Mouse (Mus musculus): ENCODE results near the gene Foxc2.
A peak's percentile ranks its signal among the peaks of the same experiment; 100 is the strongest.

Foxc2 gene

DNA sequence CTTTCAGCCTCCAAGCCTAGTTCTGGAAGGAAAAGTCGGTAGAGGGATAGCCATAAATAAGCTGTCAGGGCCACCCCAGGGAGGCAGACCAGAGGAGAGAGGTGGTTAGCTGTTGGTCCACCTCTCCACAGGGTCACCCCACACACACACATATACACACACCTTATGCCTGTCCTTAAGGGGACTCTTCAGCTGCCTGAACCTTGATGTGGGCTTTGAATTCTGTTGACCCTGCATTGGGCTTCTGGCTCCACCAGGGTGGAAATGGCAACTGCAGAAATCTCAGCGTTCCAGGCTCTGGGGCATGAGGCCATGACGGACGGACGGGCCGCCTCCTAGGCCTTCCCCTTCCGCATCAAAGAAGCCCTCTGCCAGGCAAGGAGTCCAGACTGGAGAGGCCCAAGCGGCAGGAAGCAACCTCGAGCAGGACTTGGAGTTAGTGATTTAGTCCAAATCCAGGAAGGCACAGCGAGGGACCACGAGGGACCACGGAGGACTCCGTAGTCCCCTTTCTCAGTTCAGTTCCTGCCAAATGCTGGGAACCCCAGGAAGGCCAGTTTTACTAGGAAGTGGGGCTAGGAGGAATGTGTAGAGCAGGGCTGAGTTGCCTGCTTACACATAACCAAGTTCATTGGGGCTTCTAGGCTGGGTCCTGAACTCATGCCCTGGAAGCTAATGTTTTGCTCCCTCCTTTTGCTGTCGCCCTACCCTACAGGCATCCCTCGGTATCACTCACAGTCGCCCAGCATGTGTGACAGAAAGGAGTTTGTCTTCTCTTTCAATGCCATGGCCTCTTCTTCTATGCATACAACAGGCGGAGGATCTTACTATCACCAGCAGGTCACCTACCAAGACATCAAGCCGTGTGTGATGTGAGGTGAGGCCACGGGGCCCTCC lies 29.7 kb upstream of the Foxc2 start:
- DNase-seq (ENCODE audit: low spot score in 2 of 2), result no peak

DNA sequence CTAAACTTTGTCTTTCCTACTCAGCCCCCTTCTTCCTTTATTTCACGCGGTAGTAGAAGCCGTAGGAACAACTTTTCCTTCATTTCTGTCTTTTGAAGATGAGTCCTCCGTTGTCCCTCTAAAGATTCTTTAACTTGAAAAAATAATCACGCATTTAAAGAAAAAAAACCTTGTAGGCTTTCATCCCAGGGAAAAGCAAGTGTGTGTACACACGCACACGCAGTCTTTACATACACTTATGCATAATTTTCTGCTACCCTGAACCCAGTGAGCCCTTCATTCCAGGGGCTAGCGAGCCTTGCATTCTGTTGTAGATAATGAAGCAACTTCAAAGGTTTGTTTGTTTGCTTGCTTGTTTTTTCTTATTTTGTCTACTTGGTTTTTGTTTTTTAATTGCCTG lies 27.7 kb upstream of the Foxc2 start:
- DNase-seq (ENCODE audit: low spot score in 2 of 2), result no peak

- no peak for DNase-seq (ENCODE audit: low spot score in 2 of 2)
Measured at GRCm38 (mm10) chr8:121088871-121089630, 26.9 kb upstream of the Foxc2 start.

DNA sequence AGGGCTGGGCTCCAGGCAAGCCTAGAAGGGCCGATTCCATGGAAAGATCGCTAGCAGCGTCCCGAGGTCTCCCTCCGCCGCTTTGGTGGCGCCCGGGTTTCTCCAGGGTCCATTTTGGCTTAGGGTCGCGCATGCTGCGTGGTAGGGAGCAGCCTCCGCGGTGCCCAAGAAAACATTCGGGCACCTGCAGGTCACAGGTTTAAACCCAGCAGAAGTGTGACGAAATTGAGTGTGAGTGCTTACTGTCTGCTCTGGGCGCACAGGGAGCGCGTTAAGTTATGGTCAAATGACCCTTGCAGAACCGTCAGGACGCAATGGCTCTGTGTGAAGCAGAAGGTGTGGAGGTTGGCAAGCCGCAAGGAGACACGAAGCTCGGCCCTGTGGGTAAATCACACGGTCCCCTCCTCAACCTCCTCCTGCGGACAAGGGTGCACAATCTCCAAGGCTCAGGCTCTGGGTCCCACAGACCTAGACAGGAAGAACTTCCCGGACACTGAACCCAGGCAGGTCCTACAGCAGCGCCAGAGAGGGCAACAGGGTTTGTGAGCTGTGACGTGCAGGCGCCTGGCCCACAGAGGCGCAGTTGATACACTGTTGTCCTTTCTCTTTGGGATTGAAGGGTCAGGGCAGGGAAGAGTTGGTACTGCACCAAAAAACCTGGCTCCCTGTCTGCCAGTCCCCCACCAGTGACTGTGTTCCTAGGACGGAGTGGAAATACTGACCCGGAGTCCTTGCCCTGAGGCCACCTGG lies 26.2 kb upstream of the Foxc2 start:
- no peak for DNase-seq (ENCODE audit: low spot score in 2 of 2)

DNA sequence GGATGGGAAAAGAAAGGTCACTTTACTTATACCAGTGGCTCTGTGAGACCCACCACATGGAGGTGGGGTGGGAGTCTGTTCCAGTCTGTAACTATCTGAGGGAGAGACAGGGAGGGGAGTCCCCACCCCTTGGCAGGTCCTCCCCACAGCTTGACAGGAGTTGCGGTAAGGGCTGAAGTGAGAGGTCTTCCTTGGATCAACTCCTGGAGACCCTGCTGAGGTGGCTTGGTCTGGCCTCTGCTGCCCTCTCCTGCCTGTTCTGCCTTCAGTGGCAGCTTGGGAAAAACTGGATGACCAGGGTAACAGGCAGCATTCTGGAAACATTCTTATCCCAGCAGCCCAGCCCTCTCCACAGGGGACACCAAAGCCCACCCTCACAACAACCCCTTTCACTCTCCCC lies 25.3 kb upstream of the Foxc2 start:
- no peak for DNase-seq (ENCODE audit: low spot score in 2 of 2)

GRCm38 (mm10) chr8:121092141-121092540 lies 23.8 kb upstream of the Foxc2 start:
- DNase-seq (ENCODE audit: low spot score in 2 of 2), result no peak

- DNase-seq (ENCODE audit: low spot score in 2 of 2), result peak; percentile 46 to 83
Measured at GRCm38 (mm10) chr8:121092627-121093026, 23.3 kb upstream of the Foxc2 start.

DNA sequence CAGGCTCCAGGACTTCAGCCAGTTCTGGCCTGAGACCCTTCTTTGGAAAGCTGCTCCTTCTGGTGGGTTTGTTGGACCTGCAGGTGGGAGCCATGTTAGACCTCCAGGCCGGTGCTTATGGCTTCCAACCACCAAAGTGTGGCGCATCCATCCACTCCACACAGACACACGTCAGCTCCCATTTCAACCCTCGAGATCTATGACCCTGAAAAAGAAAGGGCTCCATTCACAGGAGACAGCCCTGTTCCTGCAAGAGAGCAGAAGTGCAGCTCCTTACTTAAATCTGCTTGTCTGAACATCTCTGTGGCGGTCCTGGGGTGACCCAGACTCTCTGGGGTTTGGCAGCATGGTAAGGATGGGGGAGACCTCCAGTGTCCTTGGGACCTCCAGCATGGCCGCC lies 22.5 kb upstream of the Foxc2 start:
- DNase-seq (ENCODE audit: low spot score in 2 of 2), result no peak

- peak; percentile 41 to 71 for DNase-seq (ENCODE audit: low spot score in 2 of 2)
Measured at GRCm38 (mm10) chr8:121104049-121104818, 11.7 kb upstream of the Foxc2 start.

DNA sequence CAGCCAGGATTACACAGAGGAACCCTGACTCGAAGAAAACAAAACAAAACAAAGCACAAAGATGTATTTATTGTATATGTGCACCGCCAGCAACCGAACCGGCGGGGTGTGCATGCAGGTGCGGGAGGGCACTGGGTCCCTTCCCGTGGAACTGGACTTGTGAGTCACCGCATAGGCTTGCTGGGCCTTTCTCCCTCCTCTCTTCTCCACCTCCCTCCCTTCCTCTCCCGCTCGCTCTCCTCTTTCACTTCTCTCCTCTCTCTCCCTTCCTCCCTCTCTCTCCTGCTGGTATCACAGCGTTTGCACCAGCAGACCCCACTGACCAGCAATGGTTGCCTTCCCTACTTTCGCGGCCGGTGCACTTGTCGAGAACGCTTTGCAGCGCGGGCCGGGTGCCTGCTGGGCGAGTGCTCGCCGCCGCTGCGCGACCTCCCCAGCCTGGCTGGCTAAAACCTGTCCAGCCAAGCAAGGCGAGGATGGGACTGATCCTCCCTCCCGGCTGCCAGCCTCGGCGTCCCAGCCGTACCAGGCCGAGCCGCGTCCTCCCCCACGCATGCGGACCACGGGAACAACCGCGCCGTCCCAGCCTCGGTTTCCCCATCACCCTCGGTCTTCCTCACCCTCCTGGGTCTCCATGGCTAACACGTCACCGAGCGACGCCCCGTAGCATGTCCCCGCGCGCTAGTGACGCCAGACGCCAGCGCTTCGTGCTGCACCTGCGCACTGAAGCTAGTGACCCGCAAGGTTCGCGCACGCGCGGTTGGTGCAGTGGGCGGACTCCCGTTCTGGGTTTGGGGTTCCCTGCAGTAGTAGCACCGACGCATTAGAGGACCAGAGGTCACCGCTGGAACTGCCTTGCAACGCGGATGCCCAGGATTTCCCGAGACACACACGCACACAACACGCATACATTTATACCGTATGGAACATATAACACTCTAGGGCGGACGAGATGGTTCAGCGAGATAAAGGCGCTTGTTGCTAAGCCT lies 8.0 kb upstream of the Foxc2 start, which contains the start of gene Mthfsd:
Gene Mthfsd (minus strand): TSS at position 725 of the 989 bp plus-strand sequence.
- DNase-seq (ENCODE audit: low spot score in 2 of 2), result peak; percentile 97 to 98

DNA sequence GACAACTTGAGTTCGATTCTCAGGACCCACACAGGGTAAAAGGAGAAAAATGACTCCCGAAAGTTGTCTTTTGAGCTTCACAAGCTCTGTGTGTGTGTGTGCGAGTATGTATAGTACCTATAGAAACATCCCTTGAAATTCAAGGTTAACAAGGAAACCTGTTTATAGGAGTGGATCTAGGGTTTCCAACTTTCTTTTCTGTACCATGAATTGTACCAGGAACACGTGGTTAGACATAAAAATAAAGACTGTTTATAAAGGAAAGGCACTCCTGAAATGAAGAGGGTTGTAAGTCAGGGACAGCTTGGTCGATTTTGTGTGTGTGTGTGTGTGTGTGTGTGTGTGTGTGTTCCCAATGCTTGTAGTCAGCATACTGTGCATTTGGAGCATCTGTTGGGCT lies 7.3 kb upstream of the Foxc2 start:
- no peak for DNase-seq (ENCODE audit: low spot score in 2 of 2)

DNA sequence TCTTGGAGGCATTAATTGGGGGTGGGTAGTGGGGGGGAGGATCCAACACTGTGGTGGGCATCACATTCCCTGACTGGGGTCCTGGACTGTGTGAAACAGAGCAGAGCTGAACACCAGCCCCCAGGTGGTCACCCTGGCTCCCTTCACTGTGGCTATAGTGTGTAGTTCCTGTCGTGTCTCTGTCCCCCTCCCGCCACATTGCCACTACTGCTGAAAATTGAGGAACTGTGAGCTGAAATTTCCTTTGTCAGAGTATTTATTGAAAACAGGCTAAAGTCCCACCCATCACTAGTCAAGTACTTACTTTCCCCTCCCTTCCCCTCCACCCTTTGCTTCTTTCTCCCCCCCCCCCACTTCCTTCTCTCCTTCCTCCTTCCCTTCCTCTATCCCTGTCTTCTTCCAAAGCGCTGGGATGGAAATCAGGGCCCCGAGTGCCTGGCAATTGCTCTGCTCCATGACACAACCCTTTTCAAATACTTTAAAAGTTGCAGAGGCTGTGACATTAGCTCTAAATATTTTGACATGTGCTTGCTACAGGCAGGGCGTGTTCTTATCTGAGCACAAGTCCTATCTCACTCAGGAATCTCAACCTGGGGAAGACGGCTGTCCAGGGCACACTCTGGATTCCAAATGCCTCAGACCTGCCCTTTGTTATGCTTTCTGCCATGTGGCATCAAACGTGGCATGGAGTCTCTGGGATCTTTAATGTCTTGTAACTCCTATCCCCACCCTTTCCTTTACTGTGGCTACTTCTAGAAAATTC lies 4.6 kb upstream of the Foxc2 start:
- no peak for DNase-seq (ENCODE audit: low spot score in 2 of 2)

GRCm38 (mm10) chr8:121113261-121113660 lies 2.7 kb upstream of the Foxc2 start:
- peak; percentile 87 to 96 for DNase-seq (ENCODE audit: low spot score in 2 of 2)

DNA sequence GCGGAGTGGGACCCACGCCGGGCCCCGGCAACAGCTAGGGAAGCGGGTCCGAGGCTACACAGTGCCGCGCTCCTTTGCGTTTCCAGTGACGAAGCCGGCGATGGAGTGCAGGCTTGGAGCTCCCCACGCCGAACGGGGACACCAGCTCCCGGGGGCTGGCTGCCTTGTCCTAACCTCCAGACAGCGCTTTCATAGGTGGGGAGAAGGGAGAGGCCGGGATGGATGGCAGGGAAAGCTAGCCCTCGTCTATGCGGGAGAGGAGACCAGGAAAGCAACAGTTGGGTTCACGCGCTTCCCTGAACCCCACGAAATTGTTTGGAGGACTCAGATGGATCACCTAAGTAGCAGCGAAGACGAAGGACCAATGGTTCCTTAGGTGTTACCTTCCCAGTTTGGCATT lies 835 bp upstream of the Foxc2 start:
- no peak for DNase-seq (ENCODE audit: low spot score in 2 of 2)

- no peak for DNase-seq (ENCODE audit: low spot score in 2 of 2)
Measured at GRCm38 (mm10) chr8:121116591-121117185, 717 bp downstream of the Foxc2 start.

GRCm38 (mm10) chr8:121117186-121117651 lies 1.2 kb downstream of the Foxc2 start:
- no peak for DNase-seq (ENCODE audit: low spot score in 2 of 2)

DNA sequence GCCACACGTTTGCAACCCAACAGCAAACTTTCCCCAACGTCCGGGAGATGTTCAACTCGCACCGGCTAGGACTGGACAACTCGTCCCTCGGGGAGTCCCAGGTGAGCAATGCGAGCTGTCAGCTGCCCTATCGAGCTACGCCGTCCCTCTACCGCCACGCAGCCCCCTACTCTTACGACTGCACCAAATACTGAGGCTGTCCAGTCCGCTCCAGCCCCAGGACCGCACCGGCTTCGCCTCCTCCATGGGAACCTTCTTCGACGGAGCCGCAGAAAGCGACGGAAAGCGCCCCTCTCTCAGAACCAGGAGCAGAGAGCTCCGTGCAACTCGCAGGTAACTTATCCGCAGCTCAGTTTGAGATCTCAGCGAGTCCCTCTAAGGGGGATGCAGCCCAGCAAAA lies 1.9 kb downstream of the Foxc2 start:
- DNase-seq (ENCODE audit: low spot score in 2 of 2), result no peak

DNA sequence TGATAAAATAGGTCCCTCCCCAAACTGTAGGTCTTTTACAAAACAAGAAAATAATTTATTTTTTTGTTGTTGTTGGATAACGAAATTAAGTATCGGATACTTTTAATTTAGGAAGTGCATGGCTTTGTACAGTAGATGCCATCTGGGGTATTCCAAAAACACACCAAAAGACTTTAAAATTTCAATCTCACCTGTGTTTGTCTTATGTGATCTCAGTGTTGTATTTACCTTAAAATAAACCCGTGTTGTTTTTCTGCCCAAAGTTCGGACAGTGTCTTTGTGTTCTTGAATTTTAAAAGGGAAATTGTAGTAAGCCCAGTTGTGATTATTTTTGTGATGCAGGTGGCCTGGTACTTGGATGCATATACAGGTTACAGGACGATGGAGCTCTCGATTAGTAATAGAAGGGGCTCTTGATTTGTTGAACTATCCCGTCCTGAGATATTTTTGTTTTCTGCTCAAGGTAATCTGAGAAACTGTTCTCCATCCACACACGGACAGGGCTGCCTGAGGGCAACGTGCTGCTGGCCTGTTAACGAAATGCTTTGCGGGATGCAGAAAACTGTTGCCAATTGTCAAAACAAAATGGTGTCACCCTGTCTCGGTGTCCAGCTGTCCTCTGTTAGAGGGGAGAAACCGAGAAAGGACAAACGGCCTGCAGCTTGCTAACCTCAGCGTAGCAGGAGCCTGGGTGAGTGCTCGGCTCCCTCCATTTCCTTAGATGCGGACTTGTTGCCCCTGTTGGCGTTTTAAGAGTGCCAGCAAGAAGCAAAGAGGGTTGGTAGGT lies 2.9 kb downstream of the Foxc2 start:
- DNase-seq (ENCODE audit: low spot score in 2 of 2), result no peak

All from frontal cortex, postnatal 14 days (tissue).